Comparison of ENCODE assay signal across 8 mouse cellular contexts in genomic region chr8:88454048-88454696, GRCm38 (mm10).
DNase-seq lines count a peak whose midpoint lies in the region; ATAC-seq and TF ChIP-seq lines count a peak whose summit lies in the region.

No protein-coding gene starts in this region.

- peak overlapping the region; percentile 86 for H3K27ac ChIP-seq in heart, embryonic 10.5 days
- H3K27ac ChIP-seq in gastrocnemius, adult 2 months: peak overlapping the region; percentile 24; the same call in 1 of the 2 replicates
- H3K27ac ChIP-seq in kidney, embryonic 14.5 days (ENCODE audit: low read depth, low read length): 0 out of 2 replicates have a peak overlapping the region, but pooled peaks have one; percentile 4
- peak overlapping the region; percentile 70 for H3K27ac ChIP-seq in limb, embryonic 15.5 days
- peak overlapping the region; percentile 89 for H3K27ac ChIP-seq in midbrain, embryonic 14.5 days (replicated peaks; ENCODE audit: low read depth, low read length)
- no peak overlapping the region for H3K27ac ChIP-seq in stomach, embryonic 14.5 days (ENCODE audit: low read length)

- ATAC-seq in common myeloid progenitor, adult 5-6 weeks (replicated peaks; ENCODE audit: low read depth, poor library complexity, severe bottlenecking): peak; percentile 31; the same call in 1 of the 2 replicates
- peak; percentile 74 for ATAC-seq in kidney, embryonic 14.5 days (ENCODE audit: low FRiP score, low TSS enrichment)
- peak; percentile 46; the same call in 1 of the 2 replicates for ATAC-seq in limb, embryonic 15.5 days (ENCODE audit: insufficient number of reproducible peaks, low FRiP score, low TSS enrichment, low read depth)
- ATAC-seq in midbrain, embryonic 14.5 days (ENCODE audit: low FRiP score, low TSS enrichment): peak; percentile 81
- ATAC-seq in stomach, embryonic 14.5 days (ENCODE audit: insufficient number of reproducible peaks, insufficient read depth, low FRiP score, low read depth): peak; percentile 54

- intact Hi-C loops in heart, postnatal 25 days (cut with DNase I): no loop called here
- intact Hi-C loops in gastrocnemius, adult 2 months (cut with DNase I): no loop called here

- H3K27me3 ChIP-seq in heart, embryonic 10.5 days (ENCODE audit: insufficient read depth, poor library complexity, severe bottlenecking): peaks cover 69% of the 10 kb centered on the region
- H3K27me3 ChIP-seq in kidney, embryonic 14.5 days (ENCODE audit: control insufficient read depth, insufficient read depth, low read length): peaks cover 39% of the 10 kb centered on the region
- H3K27me3 ChIP-seq in limb, embryonic 15.5 days: peaks cover 67% of the 10 kb centered on the region
- H3K27me3 ChIP-seq in midbrain, embryonic 14.5 days (ENCODE audit: control insufficient read depth, insufficient read depth, low read length): peaks cover 8% of the 10 kb centered on the region
- H3K27me3 ChIP-seq in stomach, embryonic 14.5 days (ENCODE audit: control insufficient read depth, insufficient read depth, low read length): peaks cover 38% of the 10 kb centered on the region

- peaks cover 38% of the 10 kb centered on the region for H3K4me1 ChIP-seq in heart, embryonic 10.5 days
- peaks cover 18% of the 10 kb centered on the region for H3K4me1 ChIP-seq in kidney, embryonic 14.5 days (ENCODE audit: control insufficient read depth, insufficient read depth, low read length)
- H3K4me1 ChIP-seq in limb, embryonic 15.5 days: peaks cover 31% of the 10 kb centered on the region
- peaks cover 39% of the 10 kb centered on the region for H3K4me1 ChIP-seq in midbrain, embryonic 14.5 days (ENCODE audit: control insufficient read depth, insufficient read depth, low read length)
- H3K4me1 ChIP-seq in stomach, embryonic 14.5 days (ENCODE audit: control insufficient read depth, insufficient read depth, low read length): peaks cover 18% of the 10 kb centered on the region

- TF ChIP-seq CTCF in gastrocnemius, adult 2 months (IDR thresholded peaks at IDR 0.05): no peak

- H3K4me2 ChIP-seq in kidney, embryonic 14.5 days (replicated peaks; ENCODE audit: low read depth, low read length): peak overlapping the region; percentile 99
- H3K4me2 ChIP-seq in limb, embryonic 15.5 days: peak overlapping the region; percentile 99
- H3K4me2 ChIP-seq in midbrain, embryonic 14.5 days (ENCODE audit: low read length): peak overlapping the region; percentile 97
- peak overlapping the region; percentile 99 for H3K4me2 ChIP-seq in stomach, embryonic 14.5 days (replicated peaks; ENCODE audit: low read depth, low read length)

- H3K36me3 ChIP-seq in heart, embryonic 10.5 days: no peaks in the 10 kb centered on the region
- no peaks in the 10 kb centered on the region for H3K36me3 ChIP-seq in kidney, embryonic 14.5 days (ENCODE audit: control insufficient read depth, insufficient read depth, low read length)
- no peaks in the 10 kb centered on the region for H3K36me3 ChIP-seq in limb, embryonic 15.5 days
- H3K36me3 ChIP-seq in midbrain, embryonic 14.5 days (ENCODE audit: control insufficient read depth, insufficient read depth, low read length): no peaks in the 10 kb centered on the region
- H3K36me3 ChIP-seq in stomach, embryonic 14.5 days (ENCODE audit: control insufficient read depth, insufficient read depth, low read length): no peaks in the 10 kb centered on the region

- under 1% methylated on average over 75 of the region's 75 CpGs for WGBS in heart, embryonic 10.5 days
- WGBS in kidney, embryonic 14.5 days: under 1% methylated on average over 37 of the region's 75 CpGs
- 0% methylated on average over 65 of the region's 75 CpGs for WGBS in limb, embryonic 15.5 days
- WGBS in midbrain, embryonic 14.5 days: 0% methylated on average over 71 of the region's 75 CpGs
- under 1% methylated on average over 75 of the region's 75 CpGs for WGBS in stomach, embryonic 14.5 days

- DNase-seq in heart, embryonic 10.5 days (ENCODE audit: low spot score): no peak
- no peak for DNase-seq in heart, postnatal 25 days (ENCODE audit: low spot score)
- peak; percentile 70 for DNase-seq in gastrocnemius, adult 2 months
- peak; percentile 87 for DNase-seq in midbrain, embryonic 14.5 days

- H3K4me3 ChIP-seq in heart, embryonic 10.5 days: peak overlapping the region; percentile 74
- peak overlapping the region; percentile 75 for H3K4me3 ChIP-seq in gastrocnemius, adult 2 months
- peak overlapping the region; percentile 55 for H3K4me3 ChIP-seq in kidney, embryonic 14.5 days (ENCODE audit: low read length)
- peak overlapping the region; percentile 61 for H3K4me3 ChIP-seq in limb, embryonic 15.5 days
- peak overlapping the region; percentile 55 for H3K4me3 ChIP-seq in midbrain, embryonic 14.5 days (replicated peaks; ENCODE audit: low read depth, low read length)
- peak overlapping the region; percentile 56 for H3K4me3 ChIP-seq in stomach, embryonic 14.5 days (ENCODE audit: low read depth, low read length)

- no peaks in the 10 kb centered on the region for H3K9me3 ChIP-seq in heart, embryonic 10.5 days
- H3K9me3 ChIP-seq in kidney, embryonic 14.5 days (ENCODE audit: control insufficient read depth, low read length): peaks cover 5% of the 10 kb centered on the region; the same call in 1 of the 2 replicates
- no peaks in the 10 kb centered on the region for H3K9me3 ChIP-seq in limb, embryonic 15.5 days
- H3K9me3 ChIP-seq in midbrain, embryonic 14.5 days (ENCODE audit: control insufficient read depth, low read length): peaks cover 5% of the 10 kb centered on the region
- H3K9me3 ChIP-seq in stomach, embryonic 14.5 days (ENCODE audit: control insufficient read depth, low read depth, low read length): peaks cover 5% of the 10 kb centered on the region; the same call in 1 of the 2 replicates

- H3K9ac ChIP-seq in kidney, embryonic 14.5 days (ENCODE audit: low read depth, low read length): peak overlapping the region; percentile 69
- peak overlapping the region; percentile 56 for H3K9ac ChIP-seq in limb, embryonic 15.5 days
- H3K9ac ChIP-seq in midbrain, embryonic 14.5 days (replicated peaks; ENCODE audit: low read length): peak overlapping the region; percentile 67
- H3K9ac ChIP-seq in stomach, embryonic 14.5 days (replicated peaks; ENCODE audit: low read depth, low read length): peak overlapping the region; percentile 53

Comparison
In these comparisons a context has a peak if more than half of its experiments do, and no peak if none do; other contexts are left out.
1. DNase-seq: peak in gastrocnemius, adult 2 months (single experiment) and midbrain, embryonic 14.5 days (single experiment); none in heart, embryonic 10.5 days (single experiment) and heart, postnatal 25 days (single experiment).
2. ATAC-seq: peak in every context shown above with its lines; median percentile 81 in midbrain, embryonic 14.5 days; 74 in kidney, embryonic 14.5 days; 54 in stomach, embryonic 14.5 days; 46 in limb, embryonic 15.5 days; 31 in common myeloid progenitor, adult 5-6 weeks.
3. Peak in every context shown above with its lines, with median percentiles within 50 percentile points of each other: H3K4me3 ChIP-seq, H3K4me2 ChIP-seq and H3K9ac ChIP-seq.